Mouse (Mus musculus) heart, embryonic 14.5 days (tissue): Measurements from ENCODE around the gene Ndufb10. TPM values are rescaled to one million over a fixed set of nuclear protein-coding genes. Genes with fewer than 3 reads are reported as not detected.
A peak's percentile ranks its signal among the peaks of the same experiment; 100 is the strongest.
"Not testable (repeated sequence)": the region's sequence is repeated elsewhere in the genome, so short reads cannot be mapped to it uniquely, and the experiment has no call there.

Source experiments
- ATAC-seq: fragments of 200-750 bp; cut with Nextera tagmentation; 2 replicates; pipeline ENCODE4 v1.8.0; 2017; ENCODE audit warnings: low read depth, moderate TSS enrichment; ENCODE audit not compliant: insufficient number of reproducible peaks, insufficient read depth, low FRiP score
- H3K27ac ChIP-seq, 2 experiments: fragments of 200-500 bp in 1 of 2; fragments of 300-500 bp in 1 of 2; sonication (generic) in 1 of 2; replicated peaks in 1 of 2; 2 replicates each; pipeline ENCODE4 v1.5.1; 2012 to 2014; ENCODE audit warnings: low read depth in 2 of 2, low read length in 2 of 2, control low read depth in 1 of 2, mild to moderate bottlenecking in 1 of 2, mixed read lengths in 1 of 2; ENCODE audit not compliant: control insufficient read depth in 1 of 2, insufficient read depth in 1 of 2
- H3K27me3 ChIP-seq: fragments of 300-500 bp; sonication (generic); 2 replicates; pipeline ENCODE4 v1.6.1; 2014; ENCODE audit warnings: mild to moderate bottlenecking, low read length, control low read depth; ENCODE audit not compliant: control insufficient read depth, insufficient read depth
- H3K36me3 ChIP-seq: fragments of 300-500 bp; sonication (generic); 2 replicates; pipeline ENCODE4 v1.6.1; 2014; ENCODE audit warnings: mild to moderate bottlenecking, control low read depth, low read length, mixed read lengths; ENCODE audit not compliant: control insufficient read depth, insufficient read depth
- H3K4me1 ChIP-seq, 2 experiments: fragments of 200-500 bp in 1 of 2; fragments of 300-500 bp in 1 of 2; sonication (generic) in 1 of 2; 2 replicates each; pipeline ENCODE4 v1.6.1; 2012 to 2014; ENCODE audit warnings: low read length in 2 of 2, control low read depth in 1 of 2, mixed read lengths in 1 of 2; ENCODE audit not compliant: control insufficient read depth in 2 of 2, insufficient read depth in 2 of 2
- H3K4me2 ChIP-seq: fragments of 300-500 bp; sonication (generic); 2 replicates; pipeline ENCODE4 v1.6.1; 2014; ENCODE audit warnings: mild to moderate bottlenecking, low read length
- H3K4me3 ChIP-seq, 2 experiments: fragments of 200-500 bp in 1 of 2; fragments of 300-500 bp in 1 of 2; sonication (generic) in 1 of 2; 2 replicates each; pipeline ENCODE4 v1.5.1; 2012 to 2014; ENCODE audit warnings: low read length in 2 of 2, mild to moderate bottlenecking in 2 of 2, control low read depth in 1 of 2, low read depth in 1 of 2, moderate library complexity in 1 of 2; ENCODE audit not compliant: control insufficient read depth in 1 of 2, insufficient read depth in 1 of 2
- H3K9ac ChIP-seq: fragments of 300-500 bp; sonication (generic); 2 replicates; pipeline ENCODE4 v1.6.1; 2014; ENCODE audit warnings: mild to moderate bottlenecking, low read length
- H3K9me3 ChIP-seq: fragments of 300-500 bp; sonication (generic); 2 replicates; pipeline ENCODE4 v1.6.1; 2016; ENCODE audit warnings: low read length, control low read depth; ENCODE audit not compliant: control insufficient read depth
- WGBS: fragments of 180-500 bp; shearing (Covaris S2); extraction: QIAGEN DNeasy Blood & Tissue Kit; methylation state at CpG from one replicate; pipeline ENCODE4 v1.1.7; 2014; 5-methylcytosine and 5-hydroxymethylcytosine counted together
- polyA plus RNA-seq: library from polyadenylated mRNA; unstranded; fragments of >200 nt; fragmentation: Nextera tagmentation; extraction: Ambion mirVana; gene quantifications from 2 replicates; pipeline ENCODE4 v1.2.1, GENCODE M21; 2014

Gene Ndufb10
- polyA plus RNA-seq, 1 experiment from 2014 or later: 564 TPM

DNA sequence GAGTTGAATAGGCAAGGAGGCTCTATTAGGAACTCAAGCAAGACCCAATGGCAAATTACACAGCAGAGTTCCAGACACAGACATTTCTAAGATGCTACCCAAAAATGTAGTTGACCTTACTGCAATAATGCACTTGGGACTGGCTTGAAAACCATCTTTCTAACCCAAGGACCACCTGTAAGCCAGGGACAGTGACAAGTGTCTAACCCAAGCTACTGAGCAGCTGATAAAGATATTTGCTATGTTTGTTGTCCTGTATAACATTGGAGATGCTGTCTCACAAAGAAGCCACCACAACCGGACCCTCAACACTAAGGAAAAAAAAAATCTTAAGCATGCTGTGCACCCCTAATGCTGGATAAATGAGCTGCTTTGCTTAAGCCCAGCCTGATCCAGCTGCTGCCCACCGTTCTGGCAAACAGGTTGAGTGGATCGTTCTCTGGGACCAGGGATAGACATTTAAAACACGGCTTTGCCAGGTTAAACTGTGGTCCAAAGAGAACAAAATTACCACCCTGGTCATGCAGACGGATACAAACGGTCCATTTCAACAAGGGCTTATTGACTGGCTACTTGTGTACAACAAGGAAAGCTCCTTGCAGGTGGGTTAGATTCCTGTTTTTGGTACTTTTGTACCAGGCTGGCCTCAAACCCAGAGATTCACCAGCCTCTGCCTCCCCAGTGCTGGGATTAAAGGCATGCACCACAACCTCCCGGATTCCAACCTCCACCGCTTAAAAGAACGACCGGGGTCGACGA lies 977 bp downstream of the Ndufb10 start:
- WGBS: 2% methylated on average over 12 of the region's 12 CpGs
- peak overlapping the region; percentile 86 to 94 for H3K27ac ChIP-seq
- no peak for ATAC-seq
- H3K36me3 ChIP-seq: peaks cover 27% of the 10 kb centered on the region
- H3K9ac ChIP-seq: peak overlapping the region; percentile 99
- H3K4me2 ChIP-seq: peak overlapping the region; percentile 74
- peaks cover 6 to 30% of the 10 kb centered on the region in 2 experiments for H3K4me1 ChIP-seq
- H3K4me3 ChIP-seq: peak overlapping the region; percentile 86 to 89
- H3K27me3 ChIP-seq: no peaks in the 10 kb centered on the region
- no peaks in the 10 kb centered on the region for H3K9me3 ChIP-seq

DNA sequence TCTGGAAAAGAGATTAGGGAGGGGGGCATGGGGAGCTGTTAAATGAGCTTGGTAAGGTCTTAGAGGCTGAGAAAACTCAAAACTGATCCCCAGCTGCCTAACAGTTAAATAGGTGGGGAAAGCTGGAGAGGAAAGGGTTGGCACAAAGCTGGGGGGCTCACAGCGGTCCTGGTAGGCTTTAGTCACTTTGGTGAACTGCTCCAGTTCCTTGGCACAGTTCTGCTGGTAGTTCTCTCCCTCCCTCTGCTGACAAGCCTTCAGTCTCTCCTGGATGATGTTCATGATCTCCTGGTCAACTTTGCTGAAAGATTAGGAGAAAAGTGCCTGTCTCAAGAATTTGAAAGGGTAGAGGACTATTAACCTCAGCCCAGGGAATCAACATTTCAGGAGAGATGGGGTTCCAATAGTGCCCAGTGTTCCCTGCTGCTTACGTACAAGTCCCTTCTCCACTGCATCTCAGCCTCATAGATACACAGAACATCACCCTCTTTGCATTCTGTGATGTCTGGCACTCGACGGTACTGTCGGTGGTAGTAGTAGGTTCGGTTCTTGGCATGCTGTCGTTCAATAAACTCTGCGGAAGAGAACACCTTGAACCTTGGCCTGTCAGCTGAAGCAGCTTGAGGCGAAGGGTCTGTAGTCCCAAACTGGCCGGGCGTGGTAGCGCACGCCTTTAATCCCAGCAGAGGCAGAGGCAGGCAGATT lies 1.9 kb downstream of the Ndufb10 start:
- WGBS: 36% methylated on average over 13 of the region's 13 CpGs
- no peaks in the 10 kb centered on the region for H3K27me3 ChIP-seq
- H3K27ac ChIP-seq: no peak overlapping the region
- no peaks in the 10 kb centered on the region for H3K9me3 ChIP-seq
- 0 out of 2 replicates have a peak overlapping the region, but pooled peaks have one; percentile 99 for H3K9ac ChIP-seq
- H3K4me3 ChIP-seq: no peak overlapping the region; a peak in 1 of 4 replicates
- H3K4me2 ChIP-seq: peak overlapping the region; percentile 74
- ATAC-seq: no peak
- peaks cover 34% of the 10 kb centered on the region for H3K36me3 ChIP-seq
- H3K4me1 ChIP-seq: peaks cover 6 to 30% of the 10 kb centered on the region in 2 experiments

DNA sequence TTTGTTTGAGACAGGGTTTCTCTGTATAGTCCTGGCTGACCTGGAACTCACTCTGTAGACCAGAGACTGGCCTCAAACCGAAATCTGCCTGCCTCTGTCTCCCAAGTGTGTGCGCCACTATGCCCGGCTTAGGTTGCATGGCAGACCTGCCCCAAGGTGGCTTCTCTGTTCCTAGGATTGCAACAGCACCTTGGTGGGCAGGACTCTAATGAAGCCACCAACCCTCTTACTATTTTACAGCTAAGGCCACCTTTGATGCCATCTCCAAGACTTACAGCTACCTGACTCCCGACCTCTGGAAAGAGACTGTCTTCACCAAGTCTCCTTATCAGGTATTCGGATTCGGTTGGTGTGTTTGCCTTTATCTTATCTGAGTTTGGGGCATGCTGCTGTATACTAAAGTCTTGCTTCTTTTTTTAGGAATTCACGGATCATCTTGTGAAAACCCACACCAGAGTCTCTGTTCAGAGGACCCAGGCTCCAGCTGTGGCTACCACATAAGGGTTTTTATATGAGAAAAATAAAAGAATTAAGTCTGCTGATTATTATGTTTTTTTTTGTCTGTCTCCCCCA lies 2.8 kb downstream of the Ndufb10 start:
- WGBS: 26% methylated on average over 7 of the region's 7 CpGs
- H3K4me2 ChIP-seq: peak overlapping the region; percentile 74
- not testable (repeated sequence) for H3K27me3 ChIP-seq, H3K27ac ChIP-seq, H3K9me3 ChIP-seq, ATAC-seq
- H3K4me1 ChIP-seq: peaks cover 6 to 30% of the 10 kb centered on the region in 2 experiments
- H3K9ac ChIP-seq: peak overlapping the region; percentile 88
- H3K36me3 ChIP-seq: peaks cover 40% of the 10 kb centered on the region
- peak overlapping the region; percentile 13 to 57 for H3K4me3 ChIP-seq

DNA sequence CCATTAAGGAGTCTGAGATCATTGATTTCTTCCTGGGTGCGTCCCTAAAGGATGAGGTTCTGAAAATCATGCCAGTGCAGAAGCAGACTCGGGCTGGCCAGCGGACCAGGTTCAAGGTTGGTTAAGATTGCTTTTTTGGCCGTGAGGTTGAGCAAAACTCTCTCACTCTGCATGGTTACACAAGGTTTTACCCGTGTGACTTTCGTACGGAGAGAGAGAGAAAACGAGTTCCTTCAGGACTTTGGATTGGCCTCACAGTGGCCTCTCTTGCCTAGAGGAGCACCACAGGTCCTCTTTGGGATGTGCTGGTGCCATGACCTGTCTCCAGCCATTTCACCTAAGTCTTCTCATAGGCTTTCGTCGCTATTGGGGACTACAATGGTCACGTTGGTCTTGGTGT lies 3.7 kb downstream of the Ndufb10 start:
- Histone ChIP-seq H3K9ac (peak overlapping the region; percentile 88), H3K4me2 (peak overlapping the region; percentile 74), H3K36me3 (peaks cover 40% of the 10 kb centered on the region), H3K4me3 (peak overlapping the region; percentile 57 to 76), H3K27ac (peak overlapping the region; percentile 66 to 80; a peak in 3 of 4 replicates), H3K4me1 (peaks cover 6 to 30% of the 10 kb centered on the region in 2 experiments)
- WGBS: 3% methylated on average over 10 of the region's 11 CpGs
- not testable (repeated sequence) for ATAC-seq, H3K9me3 ChIP-seq, H3K27me3 ChIP-seq

DNA sequence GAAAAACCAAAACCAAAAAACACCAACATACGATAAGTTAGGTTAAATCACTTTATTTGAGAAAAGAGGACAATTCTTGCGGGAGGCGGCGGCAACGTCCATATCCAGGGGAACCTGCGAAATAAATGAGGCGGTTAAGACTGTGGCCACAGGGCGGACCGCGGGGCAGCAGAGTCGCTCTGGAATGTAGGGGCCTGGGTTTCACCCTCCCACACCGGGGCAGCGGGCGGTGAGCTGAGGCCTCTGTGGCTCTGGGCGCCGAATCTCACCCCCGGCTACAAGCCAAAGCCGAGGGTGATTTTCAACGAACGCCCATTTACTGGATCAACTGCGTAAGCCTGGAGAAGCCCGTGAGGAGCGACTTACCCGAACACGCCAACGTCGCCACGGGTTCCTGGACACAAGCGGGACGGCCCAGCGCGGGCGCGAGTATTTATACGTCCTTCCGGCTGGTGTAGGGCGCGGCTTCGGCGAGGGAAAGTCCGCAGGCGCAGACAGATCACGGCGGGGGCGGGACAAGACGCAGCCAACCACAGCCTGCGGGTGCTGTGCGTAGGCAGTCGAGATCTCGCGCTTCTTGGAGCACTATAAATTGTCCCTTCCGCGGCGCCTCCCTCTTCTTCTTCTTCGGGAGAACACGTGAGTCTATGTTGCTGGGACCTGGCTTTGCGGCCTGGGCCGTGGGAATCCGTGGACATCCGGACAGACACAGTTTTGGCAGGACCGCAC lies 4.6 kb downstream of the Ndufb10 start:
- peaks cover 40% of the 10 kb centered on the region for H3K36me3 ChIP-seq
- under 1% methylated on average over 61 of the region's 61 CpGs for WGBS
- H3K27me3 ChIP-seq: no peaks in the 10 kb centered on the region
- H3K27ac ChIP-seq: peak overlapping the region; percentile 66 to 80
- peak overlapping the region; percentile 88 for H3K9ac ChIP-seq
- peaks cover 6 to 30% of the 10 kb centered on the region in 2 experiments for H3K4me1 ChIP-seq
- peak overlapping the region; percentile 74 for H3K4me2 ChIP-seq
- no peaks in the 10 kb centered on the region for H3K9me3 ChIP-seq
- H3K4me3 ChIP-seq: peak overlapping the region; percentile 57 to 79
- ATAC-seq: peak; percentile 98

DNA sequence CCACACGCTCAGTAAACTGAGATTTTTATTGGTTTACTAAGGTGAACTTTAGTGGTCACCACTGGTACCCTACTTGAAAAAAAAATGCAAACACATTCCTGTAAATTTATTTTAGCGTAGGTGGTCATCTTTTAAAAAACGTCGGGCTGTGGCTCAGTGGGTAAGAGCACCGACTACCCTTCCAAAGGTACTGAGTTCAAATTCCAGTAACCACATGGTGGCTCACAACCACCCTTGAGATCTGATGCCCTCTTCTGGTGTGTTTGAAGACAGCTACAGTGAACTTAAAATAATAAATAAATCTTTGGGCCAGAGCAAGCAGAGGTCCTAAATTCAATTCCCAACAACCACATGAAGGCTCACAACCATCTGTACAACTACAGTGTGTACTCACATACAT lies 5.3 kb downstream of the Ndufb10 start:
- not testable (repeated sequence) for ATAC-seq, H3K27me3 ChIP-seq, H3K27ac ChIP-seq, H3K9me3 ChIP-seq
- H3K36me3 ChIP-seq: peaks cover 40% of the 10 kb centered on the region
- peak overlapping the region; percentile 70 for H3K4me2 ChIP-seq
- peak overlapping the region; percentile 80 for H3K9ac ChIP-seq
- peaks cover 4 to 27% of the 10 kb centered on the region in 2 experiments for H3K4me1 ChIP-seq
- H3K4me3 ChIP-seq: peak overlapping the region; percentile 57 to 79
- 55% methylated on average over 5 of the region's 5 CpGs for WGBS

DNA sequence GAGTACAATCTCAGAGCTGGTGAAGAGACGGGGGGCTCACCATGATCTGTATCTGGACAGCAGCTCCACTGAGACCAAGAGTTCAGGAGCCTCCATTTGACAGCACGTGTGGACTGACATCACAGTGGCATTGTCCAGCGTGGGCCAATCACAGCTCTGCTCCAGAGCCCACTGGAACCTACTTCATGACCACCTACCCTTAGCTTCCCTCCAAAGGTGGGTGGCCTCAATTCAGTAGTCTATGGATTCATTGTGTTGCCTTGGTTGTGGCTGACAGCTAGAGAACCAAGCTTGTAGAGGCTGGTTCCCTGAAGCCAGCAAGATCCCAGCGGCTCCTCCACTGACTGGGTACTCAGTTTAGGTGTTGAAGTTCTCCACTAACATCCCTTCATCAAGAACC lies 6.3 kb downstream of the Ndufb10 start, which contains the start of the genes Rnf151 and Rps2:
Rnf151 (minus strand) TSS at position 121 of the 400 bp plus-strand sequence.
Rps2 (plus strand) TSS at position 174 of the 400 bp plus-strand sequence.
- no peaks in the 10 kb centered on the region for H3K27me3 ChIP-seq
- H3K4me2 ChIP-seq: peak within 1 kb of the TSS; percentile 70
- ATAC-seq: no peak
- H3K4me3 ChIP-seq: peak within 1 kb of the TSS; percentile 57 to 79; a peak in 2 of 4 replicates
- 79% methylated on average over 4 of the region's 4 CpGs for WGBS
- H3K36me3 ChIP-seq: peaks cover 40% of the 10 kb centered on the region
- H3K4me1 ChIP-seq: peaks cover 4 to 22% of the 10 kb centered on the region in 2 experiments
- peak within 1 kb of the TSS; percentile 80 for H3K9ac ChIP-seq
- no peaks in the 10 kb centered on the region for H3K9me3 ChIP-seq
- H3K27ac ChIP-seq: no peak within 1 kb of the TSS
